In genomic region chr17:71003112-71003511, GRCm38 (mm10) we compare ENCODE assay signal across 8 mouse cellular contexts. TPM values are rescaled to one million over a fixed set of nuclear protein-coding genes. Genes with fewer than 3 reads are reported as not detected.
DNase-seq lines count a peak whose midpoint lies in the region; ATAC-seq lines count a peak whose summit lies in the region.

No protein-coding gene starts in this region.

- DNase-seq in liver, embryonic 11.5 days (ENCODE audit: low spot score), result no peak
- DNase-seq in liver, result no peak
- no peak for DNase-seq in forebrain, embryonic 10.5 days (ENCODE audit: extremely low spot score, low spot score)
- DNase-seq in limb, embryonic 10.5 days (ENCODE audit: low spot score), result no peak
- DNase-seq in cerebellum, postnatal 10 days, result no peak
- DNase-seq in MN1 (ENCODE audit: low spot score), result no peak

- 63% methylated on average over 4 of the region's 4 CpGs for WGBS in liver, embryonic 11.5 days
- 62% methylated on average over 4 of the region's 4 CpGs for WGBS in forebrain, embryonic 10.5 days
- WGBS in limb, embryonic 10.5 days, result 65% methylated on average over 4 of the region's 4 CpGs
- WGBS in neural tube, embryonic 15.5 days, result 71% methylated on average over 4 of the region's 4 CpGs

- H3K9ac ChIP-seq in liver, embryonic 11.5 days (ENCODE audit: low read depth, low read length), result peak overlapping the region; percentile 97
- H3K9ac ChIP-seq in neural tube, embryonic 15.5 days (replicated peaks), result no peak overlapping the region

- peak overlapping the region; percentile 99 for H3K27ac ChIP-seq in liver, embryonic 11.5 days (ENCODE audit: low read depth, low read length)
- peak overlapping the region; percentile 99 for H3K27ac ChIP-seq in forebrain, embryonic 10.5 days
- H3K27ac ChIP-seq in limb, embryonic 10.5 days, result peak overlapping the region; percentile 100
- H3K27ac ChIP-seq in neural tube, embryonic 15.5 days (replicated peaks), result peak overlapping the region; percentile 98; the same call in 1 of the 2 replicates

- peak overlapping the region; percentile 80 for H3K4me2 ChIP-seq in liver, embryonic 11.5 days
- H3K4me2 ChIP-seq in neural tube, embryonic 15.5 days, result peak overlapping the region; percentile 77

- no peak overlapping the region; the same call in 1 of the 2 replicates for H3K4me3 ChIP-seq in liver, embryonic 11.5 days (ENCODE audit: low read depth, low read length)
- H3K4me3 ChIP-seq in forebrain, embryonic 10.5 days, result peak overlapping the region; percentile 94
- H3K4me3 ChIP-seq in limb, embryonic 10.5 days, result peak overlapping the region; percentile 91; the same call in 1 of the 2 replicates
- peak overlapping the region; percentile 99; the same call in 1 of the 2 replicates for H3K4me3 ChIP-seq in neural tube, embryonic 15.5 days (replicated peaks)

- H3K36me3 ChIP-seq in liver, embryonic 11.5 days (ENCODE audit: control insufficient read depth, insufficient read depth, low read length), result no peaks in the 10 kb centered on the region
- H3K36me3 ChIP-seq in forebrain, embryonic 10.5 days (replicated peaks), result peaks cover 8% of the 10 kb centered on the region
- H3K36me3 ChIP-seq in limb, embryonic 10.5 days, result peaks cover 8% of the 10 kb centered on the region; the same call in 1 of the 2 replicates
- no peaks in the 10 kb centered on the region for H3K36me3 ChIP-seq in neural tube, embryonic 15.5 days

- no peaks in the 10 kb centered on the region for H3K27me3 ChIP-seq in liver, embryonic 11.5 days (replicated peaks; ENCODE audit: control insufficient read depth, insufficient read depth, low read length)
- no peaks in the 10 kb centered on the region for H3K27me3 ChIP-seq in forebrain, embryonic 10.5 days (ENCODE audit: poor library complexity, severe bottlenecking)
- H3K27me3 ChIP-seq in limb, embryonic 10.5 days (ENCODE audit: low read depth, poor library complexity, severe bottlenecking), result no peaks in the 10 kb centered on the region
- no peaks in the 10 kb centered on the region for H3K27me3 ChIP-seq in neural tube, embryonic 15.5 days (replicated peaks)

- ATAC-seq in liver, embryonic 11.5 days (replicated peaks; ENCODE audit: low FRiP score), result no peak
- no peak for ATAC-seq in neural tube, embryonic 15.5 days (ENCODE audit: low FRiP score)
- ATAC-seq in cerebellum, adult (ENCODE audit: insufficient number of reproducible peaks, low FRiP score, low TSS enrichment), result no peak

- peaks cover 30% of the 10 kb centered on the region for H3K4me1 ChIP-seq in liver, embryonic 11.5 days (replicated peaks; ENCODE audit: control insufficient read depth, insufficient read depth, low read length)
- H3K4me1 ChIP-seq in forebrain, embryonic 10.5 days, result peaks cover 43% of the 10 kb centered on the region
- peaks cover 34% of the 10 kb centered on the region for H3K4me1 ChIP-seq in limb, embryonic 10.5 days
- H3K4me1 ChIP-seq in neural tube, embryonic 15.5 days, result peaks cover 26% of the 10 kb centered on the region

- H3K9me3 ChIP-seq in liver, embryonic 11.5 days (ENCODE audit: control insufficient read depth, low read length), result no peaks in the 10 kb centered on the region
- H3K9me3 ChIP-seq in forebrain, embryonic 10.5 days, result no peaks in the 10 kb centered on the region
- H3K9me3 ChIP-seq in limb, embryonic 10.5 days (replicated peaks), result no peaks in the 10 kb centered on the region
- no peaks in the 10 kb centered on the region for H3K9me3 ChIP-seq in neural tube, embryonic 15.5 days (replicated peaks)

RNA-seq across cellular contexts. Expression of gene Myl12a, which starts 0.4 kb away (rescaled TPM):
- polyA plus RNA-seq in liver, embryonic 11.5 days (2014; fragmentation: Nextera tagmentation; extraction: Ambion mirVana), result 428 and 442 TPM in 2 replicates
- polyA plus RNA-seq in forebrain, embryonic 10.5 days (2016; fragmentation: Nextera tagmentation; extraction: Ambion mirVana), result 408 and 417 TPM in 2 replicates
- polyA plus RNA-seq in limb, embryonic 10.5 days (2016; fragmentation: Nextera tagmentation; extraction: Ambion mirVana), result 478 and 483 TPM in 2 replicates
- 103 and 187 TPM in 2 replicates for polyA plus RNA-seq in neural tube, embryonic 15.5 days (2015; fragmentation: Nextera tagmentation; extraction: Ambion mirVana)

RNA-seq across cellular contexts. Expression of gene Myom1, which starts 0.7 kb away (rescaled TPM):
- 5.8 and 7.3 TPM in 2 replicates for polyA plus RNA-seq in liver, embryonic 11.5 days (2014; fragmentation: Nextera tagmentation; extraction: Ambion mirVana)
- 1.6 and 2.2 TPM in 2 replicates for polyA plus RNA-seq in forebrain, embryonic 10.5 days (2016; fragmentation: Nextera tagmentation; extraction: Ambion mirVana)
- 2.5 and 4.2 TPM in 2 replicates for polyA plus RNA-seq in limb, embryonic 10.5 days (2016; fragmentation: Nextera tagmentation; extraction: Ambion mirVana)
- 3.3 and 3.6 TPM in 2 replicates for polyA plus RNA-seq in neural tube, embryonic 15.5 days (2015; fragmentation: Nextera tagmentation; extraction: Ambion mirVana)
